Mouse (Mus musculus) olfactory bulb, adult 2 months (tissue): Measurements from ENCODE around the gene Phf20. TPM values are rescaled to one million over a fixed set of nuclear protein-coding genes. Genes with fewer than 3 reads are reported as not detected.
"Not testable (repeated sequence)": the region's sequence is repeated elsewhere in the genome, so short reads cannot be mapped to it uniquely, and the experiment has no call there.

Source experiments
- H3K27ac ChIP-seq: fragments of 200-500 bp; 2 replicates; pipeline ENCODE4 v1.5.1; 2012; ENCODE audit warnings: low read depth, low read length; ENCODE audit not compliant: insufficient read depth
- H3K4me1 ChIP-seq: fragments of 200-500 bp; 2 replicates; pipeline ENCODE4 v1.6.1; 2012; ENCODE audit warnings: low read length; ENCODE audit not compliant: control insufficient read depth, insufficient read depth
- H3K4me3 ChIP-seq: fragments of 200-500 bp; 2 replicates; pipeline ENCODE4 v1.5.1; 2012; ENCODE audit warnings: mild to moderate bottlenecking, low read depth, low read length, moderate library complexity; ENCODE audit not compliant: insufficient read depth
- CTCF ChIP-seq: fragments of 200-500 bp; IDR thresholded peaks from 2 replicates; pipeline ENCODE4 v1.5.1; 2012; ENCODE audit warnings: low read depth, mild to moderate bottlenecking, low read length, moderate library complexity; ENCODE audit not compliant: insufficient read depth
- POLR2A ChIP-seq: fragments of 200-500 bp; IDR thresholded peaks from 2 replicates; pipeline ENCODE4 v1.6.1; 2012; ENCODE audit warnings: mild to moderate bottlenecking, low read depth, low read length, moderate library complexity; ENCODE audit not compliant: insufficient read depth
- WGBS: fragments of 180-500 bp; shearing (Covaris S2); methylation state at CpG from one replicate; pipeline ENCODE4 v1.1.7; 2018; 5-methylcytosine and 5-hydroxymethylcytosine counted together
- polyA plus RNA-seq: library from polyadenylated mRNA; stranded (reverse); fragments of >200 nt; gene quantifications from 2 replicates; pipeline ENCODE4 v1.2.4, GENCODE M21; 2012; ENCODE audit warnings: low replicate concordance; ENCODE audit not compliant: missing spikeins, insufficient read depth, insufficient read length

The Phf20 gene
- polyA plus RNA-seq, 1 experiment, result 586 TPM

DNA sequence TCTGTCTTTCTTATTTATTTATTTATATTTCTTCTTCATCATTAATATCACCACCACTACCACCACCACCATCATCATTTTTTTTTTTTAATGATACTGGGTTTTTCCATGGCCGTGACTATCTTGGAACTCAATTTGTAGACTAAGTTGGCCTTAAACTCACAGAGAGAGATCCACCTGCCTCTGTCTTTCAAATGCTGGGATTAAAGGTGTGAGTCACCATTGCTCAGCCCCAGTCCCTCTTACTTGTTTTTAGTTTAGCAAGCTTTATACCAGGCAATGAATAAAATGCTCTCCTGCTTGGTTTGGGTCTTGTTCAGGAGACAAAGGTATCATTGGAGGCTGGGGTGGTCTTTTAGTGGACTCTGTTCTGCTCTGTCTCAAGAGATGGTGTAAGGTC, 31.4 kb downstream of the Phf20 start:
- Histone ChIP-seq H3K4me1 (0 out of 2 replicates have a peak, but pooled peaks cover 2% of the 10 kb centered on the region), H3K4me3 (no peak overlapping the region), H3K27ac (no peak overlapping the region)
- 83% methylated on average over 1 of the region's 1 CpGs for WGBS
- TF ChIP-seq POLR2A, result no peak
- TF ChIP-seq CTCF, result no peak

DNA sequence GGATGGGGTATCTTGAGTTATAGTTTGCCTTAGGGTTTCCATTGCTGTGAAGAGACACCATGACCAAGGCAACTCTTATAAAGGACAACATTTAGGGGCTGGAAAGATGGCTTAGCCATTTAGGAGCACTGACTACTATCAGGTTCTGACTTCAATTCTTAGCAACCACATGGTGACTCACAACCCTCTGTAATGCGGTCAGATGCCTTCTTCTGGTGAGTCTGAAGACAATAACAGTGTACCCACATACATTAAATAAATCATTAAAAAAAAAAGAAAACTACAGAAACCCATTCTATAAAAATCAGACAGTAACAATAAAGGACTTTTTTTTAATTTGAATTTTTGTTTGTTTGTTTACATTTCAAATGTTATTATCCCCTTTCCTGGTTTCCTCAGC, 32.9 kb downstream of the Phf20 start:
- Histone ChIP-seq H3K4me3 (no peak overlapping the region), H3K27ac (no peak overlapping the region), H3K4me1 (no peaks in the 10 kb centered on the region)
- WGBS, result 39% methylated on average over 1 of the region's 1 CpGs
- TF ChIP-seq CTCF (no peak), POLR2A (no peak)

DNA sequence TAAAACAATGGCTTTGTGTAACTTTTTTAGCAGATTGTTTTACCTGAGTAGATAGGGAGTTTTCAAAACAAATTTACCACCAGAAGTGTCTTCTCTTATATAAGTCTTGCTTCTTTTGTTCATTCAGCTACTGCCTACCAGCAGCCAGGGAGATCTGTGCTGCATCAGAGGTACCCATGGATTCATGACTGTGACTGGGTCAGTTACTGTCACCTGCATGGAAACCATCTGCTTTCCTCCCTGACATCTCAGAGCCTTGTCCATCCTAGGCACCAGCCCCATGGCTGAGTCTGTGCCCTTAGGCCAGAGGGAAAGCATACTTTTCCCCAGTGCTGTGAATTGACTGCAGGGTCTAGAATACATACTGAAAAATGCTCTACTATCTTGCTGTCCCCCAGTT, 35.1 kb downstream of the Phf20 start:
- H3K27ac ChIP-seq, result no peak overlapping the region
- no peaks in the 10 kb centered on the region for H3K4me1 ChIP-seq
- TF ChIP-seq CTCF (no peak), POLR2A (no peak)
- no peak overlapping the region for H3K4me3 ChIP-seq

DNA sequence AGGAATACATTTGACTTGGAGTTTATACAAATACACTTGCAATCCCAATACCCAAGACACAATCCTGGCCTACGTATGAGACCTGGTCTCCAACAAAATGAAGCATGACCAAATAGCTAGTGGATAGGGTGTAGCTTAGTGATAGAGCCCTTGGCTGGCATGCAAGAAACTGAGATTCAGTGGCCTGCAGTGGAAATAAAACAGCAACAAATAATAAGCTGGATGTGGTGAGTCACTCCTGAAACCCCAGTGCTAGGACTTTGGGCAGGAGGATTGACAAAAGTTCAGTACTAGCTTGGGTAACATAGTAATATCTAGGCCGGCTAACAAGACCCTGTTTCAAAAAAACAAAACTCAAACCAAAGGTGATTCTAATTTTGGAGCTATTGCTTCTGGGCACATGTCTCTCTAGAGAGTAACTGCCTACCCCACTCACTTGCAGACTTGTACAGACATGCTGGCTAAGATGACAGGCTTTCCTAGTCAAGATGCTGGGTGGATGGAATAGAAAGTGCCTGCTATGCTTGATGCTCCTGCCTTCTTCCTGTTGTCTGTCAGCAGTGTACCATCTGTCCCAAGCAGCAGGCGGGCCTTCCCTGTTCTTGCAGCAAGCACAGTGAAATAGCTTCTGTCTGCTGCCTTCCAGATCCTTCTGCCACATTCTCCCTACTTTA, 37.1 kb downstream of the Phf20 start:
- 73% methylated on average over 3 of the region's 3 CpGs for WGBS
- Histone ChIP-seq H3K4me3 (no peak overlapping the region), H3K27ac (0 out of 2 replicates have a peak overlapping the region, but pooled peaks have one; percentile 56), H3K4me1 (no peaks in the 10 kb centered on the region)
- no peak for TF ChIP-seq POLR2A
- no peak for TF ChIP-seq CTCF

DNA sequence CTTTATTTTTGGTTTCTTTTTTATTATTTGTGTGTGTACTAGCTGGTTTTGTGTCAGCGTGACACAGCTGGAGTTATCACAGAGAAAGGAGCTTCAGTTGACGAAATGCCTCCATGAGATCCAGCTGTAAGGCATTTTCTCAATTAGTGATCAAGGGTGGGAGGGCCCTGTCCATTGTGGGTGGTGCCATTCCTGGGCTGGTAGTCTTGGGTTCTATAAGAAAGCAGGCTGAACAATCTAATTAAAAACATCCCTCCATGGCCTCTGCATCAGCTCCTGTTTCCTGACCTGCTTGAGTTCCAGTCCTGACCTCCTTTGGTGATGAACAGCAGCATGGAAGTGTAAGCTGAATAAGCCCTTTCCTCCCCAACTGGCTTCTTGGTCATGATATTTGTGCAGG, 37.8 kb downstream of the Phf20 start:
- not testable (repeated sequence) for H3K4me1 ChIP-seq, H3K4me3 ChIP-seq
- peak overlapping the region; percentile 16; the same call in 1 of the 2 replicates for H3K27ac ChIP-seq
- WGBS, result 41% methylated on average over 2 of the region's 2 CpGs

DNA sequence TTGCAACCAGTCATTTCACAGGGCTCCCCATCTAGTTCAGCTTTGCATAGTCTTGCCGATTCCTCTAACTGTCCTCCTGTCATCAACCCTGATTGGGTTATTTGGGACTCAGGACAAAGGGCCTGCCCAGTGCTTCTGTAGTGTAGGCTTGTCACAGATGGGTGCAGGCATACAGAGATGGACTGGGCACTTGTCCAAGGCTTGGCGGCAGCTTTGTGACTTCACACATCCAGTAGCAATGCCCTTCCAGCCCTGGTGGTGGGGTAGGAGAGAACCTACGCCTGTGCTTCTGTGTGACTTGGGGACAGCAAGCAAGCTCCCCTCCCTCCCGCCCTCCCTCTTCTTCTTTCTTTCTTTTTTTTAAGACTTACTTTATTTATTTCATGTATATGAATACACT, 39.6 kb downstream of the Phf20 start:
- Histone ChIP-seq H3K27ac (no peak overlapping the region), H3K4me3 (no peak overlapping the region), H3K4me1 (no peaks in the 10 kb centered on the region)
- TF ChIP-seq CTCF, result no peak
- no peak for TF ChIP-seq POLR2A
- WGBS, result 73% methylated on average over 4 of the region's 4 CpGs

DNA sequence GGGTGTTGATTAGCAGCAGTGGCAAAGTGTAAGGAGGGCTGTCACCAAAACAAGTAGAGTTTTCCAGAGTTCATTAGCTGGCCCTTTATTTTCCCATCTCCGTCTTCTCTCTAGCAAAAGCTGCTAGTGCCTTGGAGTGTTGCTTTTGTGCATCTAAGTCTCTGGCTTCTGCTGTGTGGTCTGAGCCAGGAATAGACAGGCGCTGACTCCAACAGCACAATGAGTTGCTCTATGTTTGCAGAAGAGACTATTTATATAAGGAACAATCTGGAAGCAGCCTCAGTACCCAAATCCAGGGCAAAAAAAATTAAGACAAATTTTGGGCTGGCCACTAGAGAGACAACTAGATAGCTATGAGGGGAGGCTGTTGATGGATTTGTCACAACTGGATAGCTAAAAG, 45.4 kb downstream of the Phf20 start:
- Histone ChIP-seq H3K4me1 (no peaks in the 10 kb centered on the region; the same call in 1 of the 2 replicates), H3K4me3 (no peak overlapping the region), H3K27ac (peak overlapping the region; percentile 84)
- TF ChIP-seq POLR2A, result no peak
- no peak for TF ChIP-seq CTCF
- 23% methylated on average over 2 of the region's 2 CpGs for WGBS

DNA sequence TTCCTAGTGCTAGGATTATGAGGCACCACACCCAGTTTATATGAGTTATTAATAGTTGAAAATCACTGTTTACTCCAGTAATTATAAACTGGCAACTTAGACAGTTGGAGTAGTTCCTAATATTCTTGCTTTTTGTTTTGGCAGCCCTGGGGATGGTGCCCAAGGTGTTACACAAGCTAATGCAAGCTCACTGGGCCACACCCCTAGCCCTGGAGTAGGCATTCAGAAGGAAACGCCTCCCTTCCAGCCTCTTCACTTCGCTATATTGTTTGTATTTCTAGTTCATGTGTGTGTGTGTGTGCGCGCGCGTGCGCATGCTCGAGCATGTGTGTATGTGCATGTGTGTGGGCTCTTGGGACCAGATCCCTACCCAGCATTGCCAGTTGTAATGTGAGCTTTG, 46.7 kb downstream of the Phf20 start:
- TF ChIP-seq CTCF, result no peak
- no peak for TF ChIP-seq POLR2A
- WGBS, result 86% methylated on average over 8 of the region's 8 CpGs
- Histone ChIP-seq H3K27ac (no peak overlapping the region), H3K4me3 (no peak overlapping the region), H3K4me1 (no peaks in the 10 kb centered on the region; the same call in 1 of the 2 replicates)

DNA sequence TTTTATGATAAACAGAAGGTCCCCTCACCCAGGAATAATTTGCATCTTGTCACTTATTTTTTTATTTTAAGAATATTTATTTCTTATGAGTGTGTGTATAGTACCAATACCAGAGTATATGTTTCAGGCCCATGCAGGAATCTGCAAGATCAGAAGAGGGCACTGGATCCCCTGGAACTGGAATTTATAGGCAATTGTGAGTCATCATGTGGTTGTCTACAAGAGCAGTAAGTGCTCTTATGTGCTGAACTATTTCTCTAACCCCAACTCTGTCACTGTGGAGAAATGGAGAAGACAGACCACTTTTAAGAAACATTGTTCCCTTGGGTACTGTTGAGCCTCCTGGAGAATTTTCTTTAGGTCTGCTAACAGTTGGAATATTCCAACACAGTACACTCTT, 51.3 kb downstream of the Phf20 start:
- no peak for TF ChIP-seq CTCF
- no peak for TF ChIP-seq POLR2A
- Histone ChIP-seq H3K4me3 (no peak overlapping the region), H3K27ac (no peak overlapping the region), H3K4me1 (no peaks in the 10 kb centered on the region; the same call in 1 of the 2 replicates)

DNA sequence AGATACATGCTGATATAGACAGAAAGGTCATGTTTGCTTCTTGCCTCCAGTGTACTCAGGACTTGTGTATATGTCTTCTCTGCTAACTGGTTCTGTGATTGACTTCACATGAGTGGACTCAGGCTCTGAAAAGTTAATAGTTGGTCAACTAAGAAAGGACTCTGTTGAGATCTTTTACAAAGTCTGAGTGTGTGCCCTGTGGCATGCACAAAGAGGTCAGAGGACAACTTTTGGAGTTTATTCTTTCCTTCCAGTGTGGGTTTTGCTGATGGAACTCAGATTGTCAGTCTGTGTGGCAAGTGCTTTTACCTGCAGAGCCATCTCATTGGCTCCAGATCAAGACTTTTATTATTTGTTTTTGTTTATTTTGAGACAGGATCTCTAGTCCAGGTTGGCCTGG, 54.5 kb downstream of the Phf20 start:
- H3K27ac ChIP-seq, result no peak overlapping the region
- H3K4me3 ChIP-seq, result no peak overlapping the region
- TF ChIP-seq CTCF, result no peak
- no peak for TF ChIP-seq POLR2A
- H3K4me1 ChIP-seq, result no peaks in the 10 kb centered on the region

DNA sequence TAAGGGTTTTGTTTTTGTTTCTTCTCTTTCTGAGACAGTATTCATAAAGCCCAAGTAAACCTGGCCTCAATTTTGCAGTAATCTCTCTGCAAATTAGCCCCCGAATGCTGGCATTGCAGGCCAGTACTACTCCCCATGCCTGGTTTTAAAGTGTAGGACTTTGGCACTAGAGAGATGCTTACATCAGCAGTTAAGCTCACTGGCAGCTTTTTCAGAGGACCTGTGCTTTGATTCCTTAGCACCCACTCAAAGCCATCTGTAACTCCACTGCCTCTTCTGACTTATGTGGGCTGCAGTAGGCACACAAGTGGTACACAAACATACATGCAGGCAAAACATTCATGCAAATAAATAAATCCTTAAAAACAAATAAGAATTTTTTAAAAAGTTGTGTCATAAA, 55.0 kb downstream of the Phf20 start:
- no peak overlapping the region for H3K27ac ChIP-seq
- no peak overlapping the region for H3K4me3 ChIP-seq
- TF ChIP-seq CTCF (no peak), POLR2A (no peak)
- 40% methylated on average over 1 of the region's 1 CpGs for WGBS
- H3K4me1 ChIP-seq, result no peaks in the 10 kb centered on the region
